Mouse (Mus musculus): ENCODE results near the gene Sgcd.

Sgcd gene

DNA sequence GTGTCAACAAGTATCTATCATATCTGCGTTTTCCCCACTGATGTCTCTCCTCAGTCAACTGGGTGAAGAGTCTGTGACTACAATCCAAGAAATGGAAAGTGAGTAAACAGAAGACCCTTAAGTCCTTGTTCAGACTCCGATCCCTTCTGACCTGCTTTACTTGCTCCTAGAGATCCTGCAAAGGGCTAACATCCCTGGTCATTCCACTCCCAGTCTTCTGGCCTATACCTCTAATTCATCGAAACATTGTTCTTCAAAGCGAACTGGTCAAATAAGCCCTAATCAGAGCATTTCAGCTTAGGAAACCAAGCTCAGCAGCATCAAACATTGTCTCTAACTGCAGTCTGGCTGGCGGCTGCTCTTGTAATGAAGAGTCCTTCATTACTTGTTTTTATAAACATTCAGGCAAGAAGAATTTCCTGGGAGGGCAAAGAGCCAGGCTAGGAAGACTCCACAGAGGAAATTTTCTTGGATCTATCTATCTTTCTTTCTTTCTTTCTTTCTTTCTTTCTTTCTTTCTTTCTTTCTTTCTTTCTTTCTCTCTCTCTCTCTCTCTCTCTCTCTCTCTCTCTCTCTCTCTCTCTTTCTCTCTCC, 833.8 kb downstream of the Sgcd start:
- DNase-seq (ENCODE audit: low read depth in 2 of 2, low spot score in 2 of 2), result no peak

DNA sequence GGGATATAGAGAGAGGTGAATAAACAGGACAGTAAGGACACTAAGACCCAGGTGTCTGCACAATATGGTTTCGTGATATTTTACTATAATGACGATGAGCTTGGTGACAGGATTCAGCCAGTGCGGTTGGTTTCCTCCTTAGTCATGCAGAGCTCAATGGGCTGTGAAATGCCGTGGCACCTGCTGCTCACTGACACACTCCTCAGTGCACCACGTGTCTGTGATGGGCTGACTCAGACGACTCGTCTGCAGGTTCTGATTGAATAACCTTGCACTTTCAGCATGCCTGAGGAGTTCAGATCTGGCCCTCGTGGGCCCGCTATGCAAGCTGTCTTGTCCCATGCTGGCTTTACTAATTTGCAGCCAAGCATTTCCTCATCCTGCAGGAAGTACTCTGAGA, 839.2 kb downstream of the Sgcd start:
- no peak for DNase-seq (ENCODE audit: low read depth in 2 of 2, low spot score in 2 of 2)

DNA sequence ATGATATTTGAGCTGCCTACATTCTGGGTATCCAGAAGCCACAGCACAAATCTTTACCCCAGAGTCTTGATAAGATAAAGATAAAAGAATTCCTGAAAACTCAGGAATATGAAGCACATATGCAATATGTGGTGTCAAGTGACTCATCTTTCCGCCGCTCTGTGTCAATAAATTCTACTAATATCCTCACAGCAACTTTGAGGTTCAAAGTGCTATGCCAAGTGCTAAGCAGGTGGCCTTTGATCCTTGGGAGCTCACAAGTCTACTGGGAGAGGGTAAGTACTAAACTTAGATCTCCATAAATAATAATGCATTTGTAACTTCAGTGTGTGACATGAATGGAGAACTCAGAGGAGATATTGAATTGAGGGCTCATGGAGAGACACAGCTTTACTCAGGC, 848.9 kb downstream of the Sgcd start:
- DNase-seq (ENCODE audit: low read depth in 2 of 2, low spot score in 2 of 2), result no peak

DNA sequence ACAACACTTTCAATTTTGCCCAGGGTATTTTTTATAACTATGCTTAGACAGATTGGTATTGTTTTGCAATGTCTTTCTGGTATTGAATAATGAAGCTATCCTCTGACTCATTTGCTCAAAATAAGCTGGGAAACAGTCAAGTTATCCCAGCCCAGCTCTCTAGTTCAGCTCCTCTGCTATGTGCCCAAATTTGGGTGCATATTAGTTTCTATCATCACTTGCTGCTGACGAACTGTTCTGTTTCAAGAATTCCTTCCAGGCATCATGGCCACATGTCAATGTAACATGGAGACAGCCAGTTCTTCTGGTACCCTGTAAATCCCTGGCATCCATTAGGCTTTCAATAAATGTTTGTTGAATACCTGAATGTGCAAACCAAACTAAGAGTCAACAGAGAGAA, 849.5 kb downstream of the Sgcd start:
- DNase-seq (ENCODE audit: low read depth in 2 of 2, low spot score in 2 of 2), result no peak

DNA sequence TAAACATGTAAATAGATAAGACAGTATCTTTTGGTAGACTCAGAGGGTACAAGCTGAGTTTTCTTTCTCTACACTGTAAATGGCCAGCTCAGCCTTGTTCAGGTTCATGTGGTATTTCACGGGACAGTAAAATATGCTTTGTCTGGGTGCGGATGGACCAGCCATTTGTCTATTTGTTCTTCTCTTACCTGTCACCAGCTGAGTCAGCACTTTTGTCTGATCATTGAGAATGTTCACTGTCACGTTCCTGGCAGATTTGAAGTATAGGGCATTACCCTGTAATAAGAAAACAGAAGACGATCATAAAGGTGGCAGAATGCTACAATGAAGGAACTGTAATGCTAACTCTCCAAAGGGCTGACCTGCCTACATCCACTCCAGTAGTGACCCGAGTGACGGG, 856.4 kb downstream of the Sgcd start:
- no peak for DNase-seq (ENCODE audit: low read depth in 2 of 2, low spot score in 2 of 2)

DNA sequence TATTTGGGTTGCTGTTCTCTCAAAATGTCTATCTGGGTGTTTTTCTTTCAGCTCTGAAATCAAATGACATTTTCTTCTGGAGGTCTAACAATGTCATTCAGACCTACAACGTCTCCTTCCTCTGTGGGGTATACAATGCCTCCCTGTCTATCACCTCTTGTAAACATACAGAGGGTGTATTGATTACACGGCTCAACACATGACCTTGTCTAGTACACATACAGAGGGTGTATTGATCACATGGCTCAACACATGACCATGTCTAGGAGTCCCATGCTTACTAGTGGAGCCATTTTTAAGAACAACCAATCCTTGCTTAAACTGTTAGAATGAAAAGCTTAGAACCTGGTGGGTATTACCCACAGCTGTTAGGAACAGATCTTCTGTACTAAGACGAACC, 858.3 kb downstream of the Sgcd start:
- no peak for DNase-seq (ENCODE audit: low read depth in 2 of 2, low spot score in 2 of 2)

DNA sequence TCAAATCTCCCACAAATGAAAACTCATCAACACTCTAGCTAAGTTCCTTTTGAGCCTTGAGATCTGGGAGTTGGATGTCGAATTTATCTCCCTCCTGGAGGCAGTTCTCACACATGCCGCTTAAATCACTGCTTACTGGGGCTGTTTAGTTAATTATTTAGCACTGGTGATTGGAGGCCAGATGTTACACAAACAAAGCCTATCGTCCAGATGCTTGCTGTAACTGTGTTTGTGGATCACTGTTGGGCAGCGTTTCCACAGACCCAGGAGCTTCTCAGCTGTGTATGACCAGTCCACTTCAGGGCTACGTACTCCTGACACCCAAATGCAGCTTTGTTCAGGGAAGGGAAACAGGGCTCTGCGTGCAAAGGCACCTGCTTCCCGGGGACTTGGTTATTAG, 858.8 kb downstream of the Sgcd start:
- DNase-seq (ENCODE audit: low read depth in 2 of 2, low spot score in 2 of 2), result no peak

DNA sequence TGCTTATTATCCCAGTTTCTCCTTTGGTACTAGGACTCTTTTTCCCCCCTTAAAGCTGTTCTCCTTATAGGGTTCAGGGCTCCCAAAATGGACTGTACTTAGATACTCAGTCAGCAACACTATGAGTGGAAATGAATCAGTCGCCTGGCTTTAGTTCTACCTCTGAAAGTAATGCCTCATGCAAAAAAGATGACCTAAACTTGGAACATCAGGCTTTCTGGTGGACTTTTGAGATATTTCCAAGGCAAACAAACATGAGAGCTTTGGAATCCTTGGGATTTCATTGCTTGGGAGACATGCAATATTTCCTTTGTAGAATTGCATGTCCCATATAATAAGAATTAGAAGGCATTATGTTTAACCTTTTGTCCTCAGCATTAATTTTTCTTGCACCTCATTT, 859.6 kb downstream of the Sgcd start:
- DNase-seq (ENCODE audit: low read depth in 2 of 2, low spot score in 2 of 2), result no peak

DNA sequence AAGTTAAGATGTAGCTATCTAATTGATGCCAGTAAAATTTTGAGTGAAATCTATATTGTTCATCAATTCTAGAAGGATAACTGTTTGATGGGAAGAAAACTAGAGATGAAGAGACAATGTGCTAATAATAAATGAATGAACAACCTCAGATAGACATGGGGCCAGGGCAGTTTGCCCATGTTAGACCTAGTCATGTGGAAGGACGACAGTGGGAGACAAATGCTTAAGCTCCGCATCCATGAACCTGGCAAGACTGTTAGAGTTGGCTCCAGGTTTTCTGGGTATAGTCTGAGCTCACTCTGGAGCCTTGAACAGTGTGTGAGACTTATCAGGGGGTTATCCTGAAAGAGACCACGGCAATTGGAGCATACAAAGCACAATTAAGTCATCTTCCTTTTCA, 860.4 kb downstream of the Sgcd start:
- DNase-seq (ENCODE audit: low read depth in 2 of 2, low spot score in 2 of 2), result no peak

DNA sequence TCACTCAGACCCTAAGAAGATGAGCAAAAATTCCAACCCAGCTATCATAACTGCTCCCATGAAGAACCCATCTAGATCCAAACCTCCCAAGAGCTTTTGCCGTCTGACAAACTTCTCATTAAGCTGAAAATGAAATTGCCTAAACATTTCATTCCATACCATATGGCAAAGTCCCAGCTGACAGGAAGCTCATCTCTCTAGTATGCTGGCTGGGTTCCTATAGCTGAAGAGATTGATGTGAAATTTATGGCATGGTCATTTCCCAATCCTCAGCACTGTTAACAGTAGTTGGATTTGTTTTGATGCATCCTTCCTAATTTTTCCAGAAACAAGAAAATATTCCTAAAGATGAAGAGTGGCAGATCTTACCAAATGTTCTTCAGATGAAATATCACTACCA, 867.9 kb downstream of the Sgcd start:
- DNase-seq (ENCODE audit: low read depth in 2 of 2, low spot score in 2 of 2), result no peak

DNA sequence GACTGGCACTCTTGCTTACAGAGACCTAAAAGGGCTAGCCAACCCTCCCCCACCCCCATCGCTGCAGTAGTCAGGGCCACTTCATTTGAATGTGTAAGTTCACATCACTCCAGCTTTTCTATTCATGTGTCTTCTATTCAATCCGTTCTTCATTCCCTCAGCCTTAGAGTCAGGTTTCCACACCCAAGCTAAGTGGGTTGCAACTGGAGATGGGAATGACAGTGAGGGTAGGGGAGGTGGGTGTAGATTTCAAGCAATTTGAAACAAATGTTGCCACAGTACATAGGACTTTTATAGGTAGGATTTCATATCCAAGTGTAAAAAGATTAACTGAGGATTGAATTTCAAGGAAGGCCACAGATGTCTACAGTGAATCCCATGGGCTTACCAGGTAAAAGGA, 870.9 kb downstream of the Sgcd start:
- DNase-seq (ENCODE audit: low read depth in 2 of 2, low spot score in 2 of 2), result no peak

DNA sequence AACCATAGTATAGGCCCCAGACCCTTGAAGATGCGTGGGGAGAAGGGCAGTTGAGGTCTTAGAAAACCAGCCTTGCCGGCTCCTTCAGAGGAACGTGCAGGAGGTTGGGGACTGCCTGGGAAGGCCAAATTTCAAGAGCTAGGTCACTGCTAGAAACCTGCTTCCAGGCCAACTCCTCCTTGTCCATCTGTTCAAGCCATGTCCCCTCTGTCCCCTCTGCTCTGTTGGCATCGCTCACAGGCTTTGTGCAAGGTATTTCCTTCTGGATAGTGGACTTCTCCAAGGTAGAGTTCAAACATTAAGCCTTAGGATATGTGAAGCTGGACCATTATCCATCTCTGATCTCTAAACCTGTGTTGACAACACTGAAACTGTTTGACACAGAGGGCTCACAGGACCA, 874.4 kb downstream of the Sgcd start:
- DNase-seq (ENCODE audit: low read depth in 2 of 2, low spot score in 2 of 2), result no peak

DNA sequence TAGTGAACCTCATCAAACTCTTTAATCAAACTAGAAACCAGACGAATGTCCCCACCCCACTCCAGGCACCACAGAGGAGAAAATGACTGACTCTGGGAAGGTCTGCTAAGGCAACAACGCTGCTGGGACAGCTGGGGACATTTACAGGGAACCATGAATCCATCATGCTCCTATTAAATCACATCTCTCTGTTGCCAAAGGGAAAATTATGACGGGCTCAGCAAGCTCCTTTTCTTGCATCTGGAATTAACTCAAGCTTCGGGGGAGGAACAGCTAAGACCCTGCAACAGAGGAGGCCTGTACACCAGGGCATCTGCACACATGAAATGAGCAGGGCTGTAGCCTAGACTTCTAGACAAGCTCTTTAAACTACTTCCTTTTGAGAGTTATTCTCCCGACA, 875.7 kb downstream of the Sgcd start:
- no peak for DNase-seq (ENCODE audit: low read depth in 2 of 2, low spot score in 2 of 2)

DNA sequence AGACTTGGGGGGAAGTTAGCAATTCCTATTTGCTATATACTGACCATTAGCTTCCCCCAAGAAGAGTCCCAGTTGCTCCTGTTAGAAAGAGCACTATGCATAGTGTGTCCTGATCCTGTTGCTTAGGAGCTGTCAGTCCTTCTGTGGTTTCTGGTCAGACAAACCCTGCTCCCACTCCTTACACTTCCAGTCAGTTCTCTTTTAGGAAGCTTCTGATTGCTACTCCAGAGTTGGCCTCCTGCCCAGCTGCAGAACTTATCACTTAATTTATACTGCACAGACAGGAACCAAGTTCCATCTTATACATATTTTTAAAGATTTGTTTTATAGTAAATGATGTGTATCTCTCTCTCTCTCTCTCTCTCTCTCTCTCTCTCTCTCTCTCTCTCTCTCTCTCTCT, 878.5 kb downstream of the Sgcd start:
- no peak for DNase-seq (ENCODE audit: low read depth in 2 of 2, low spot score in 2 of 2)

DNA sequence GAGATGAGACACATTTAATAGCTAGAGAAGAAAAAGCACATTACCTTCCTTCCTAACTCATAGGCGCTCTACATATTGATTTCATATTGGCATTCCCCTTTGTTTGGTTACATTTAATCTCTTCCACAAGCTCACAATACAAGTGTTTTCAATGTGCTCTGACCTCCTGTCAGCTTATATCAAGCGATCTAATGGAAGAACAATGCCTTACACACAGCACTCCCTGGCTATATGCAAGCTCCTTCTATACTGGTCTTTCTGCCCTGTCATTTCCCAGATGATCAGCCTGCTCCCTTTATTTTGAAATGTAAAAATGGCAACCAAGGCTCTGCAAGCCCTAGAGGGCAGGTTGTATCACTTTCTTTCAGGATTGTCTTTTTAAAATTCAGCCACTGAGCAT, 881.1 kb downstream of the Sgcd start:
- no peak for DNase-seq (ENCODE audit: low read depth in 2 of 2, low spot score in 2 of 2)

DNA sequence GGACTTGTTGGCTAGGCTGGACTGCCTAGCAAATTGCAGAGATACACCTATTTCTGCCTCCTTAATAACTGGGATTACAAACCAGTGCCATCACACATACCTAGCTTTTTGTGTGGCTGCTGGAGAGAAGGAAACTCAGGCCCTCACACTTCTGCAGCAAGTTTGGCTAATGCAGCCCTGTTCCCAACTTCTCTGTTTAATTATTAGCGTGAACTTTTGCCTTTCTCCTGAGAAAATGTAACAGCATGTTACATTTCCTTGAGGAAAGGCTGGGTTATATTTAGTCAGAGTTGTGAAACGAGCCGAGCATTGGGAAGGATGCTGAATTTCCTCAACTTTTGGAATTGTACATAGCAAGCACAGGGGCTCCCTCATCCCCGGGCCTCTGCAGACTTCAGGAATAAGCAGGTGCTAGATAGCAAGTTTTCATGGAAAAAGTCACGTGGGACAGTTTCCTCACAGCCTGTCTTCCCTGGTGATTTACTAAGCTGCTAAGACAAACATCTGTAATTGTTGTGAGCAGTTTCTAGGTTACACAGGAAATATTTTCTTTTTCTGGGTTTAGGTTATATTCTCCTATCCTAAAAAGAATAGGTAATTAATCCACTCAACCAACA, 895.4 kb downstream of the Sgcd start:
- DNase-seq (ENCODE audit: low read depth in 2 of 2, low spot score in 2 of 2), result no peak

DNA sequence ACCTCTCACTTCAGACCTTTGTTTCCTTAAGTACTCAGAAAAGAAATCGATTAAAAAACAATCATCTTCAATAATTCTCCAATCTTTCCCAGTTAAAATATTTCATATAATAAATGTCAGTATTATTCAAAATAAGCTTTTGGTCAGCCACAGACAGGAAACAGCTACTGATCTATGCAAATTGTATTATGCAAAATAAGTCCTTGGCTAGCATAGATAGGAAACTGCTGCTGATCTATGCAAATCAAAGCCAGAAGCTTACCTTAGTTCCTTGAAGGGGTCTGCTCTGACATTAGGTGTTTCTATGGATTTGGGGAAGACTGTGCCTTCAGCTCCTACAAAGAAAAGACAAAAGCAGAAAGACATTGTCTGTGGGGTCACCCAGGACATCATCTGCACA, 906.3 kb downstream of the Sgcd start:
- DNase-seq (ENCODE audit: low read depth in 2 of 2, low spot score in 2 of 2), result no peak

DNA sequence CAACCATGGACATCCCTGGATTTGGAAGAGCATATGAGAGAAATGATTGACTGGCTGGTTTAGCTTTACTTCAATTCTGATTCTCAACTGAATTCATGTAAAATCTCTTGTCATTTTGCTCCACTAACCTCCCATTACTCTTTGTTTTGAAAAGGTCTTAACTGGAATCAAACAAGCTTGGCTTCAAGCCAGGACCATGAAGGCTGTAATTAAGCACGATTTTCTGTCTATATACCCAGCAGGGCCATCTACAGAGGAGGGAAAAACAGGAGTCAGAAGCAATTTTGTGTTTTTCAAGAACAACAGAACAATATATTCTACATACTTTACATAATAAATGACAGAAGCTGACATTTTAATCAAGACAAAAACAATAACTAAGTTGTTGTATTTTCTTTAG, 915.2 kb downstream of the Sgcd start:
- DNase-seq (ENCODE audit: low read depth in 2 of 2, low spot score in 2 of 2), result no peak

DNA sequence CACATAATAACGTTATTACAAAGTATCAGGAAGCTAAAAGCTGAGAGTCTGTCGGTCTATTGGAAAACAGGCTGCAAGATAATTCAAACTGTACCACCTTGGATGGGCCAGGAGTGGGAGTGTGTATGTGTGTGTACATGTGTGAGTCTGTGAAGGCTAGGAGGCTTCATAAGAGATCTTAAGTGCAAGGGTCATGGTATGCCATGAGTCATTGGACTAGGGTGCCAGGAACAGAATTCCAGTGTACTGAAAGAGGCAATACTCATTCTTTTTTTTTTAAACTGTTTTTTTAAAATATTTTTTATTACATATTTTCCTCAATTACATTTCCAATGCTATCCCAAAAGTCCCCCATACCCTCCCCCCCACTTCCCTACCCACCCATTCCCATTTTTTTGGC, 917.6 kb downstream of the Sgcd start:
- no peak for DNase-seq (ENCODE audit: low read depth in 2 of 2, low spot score in 2 of 2)

DNA sequence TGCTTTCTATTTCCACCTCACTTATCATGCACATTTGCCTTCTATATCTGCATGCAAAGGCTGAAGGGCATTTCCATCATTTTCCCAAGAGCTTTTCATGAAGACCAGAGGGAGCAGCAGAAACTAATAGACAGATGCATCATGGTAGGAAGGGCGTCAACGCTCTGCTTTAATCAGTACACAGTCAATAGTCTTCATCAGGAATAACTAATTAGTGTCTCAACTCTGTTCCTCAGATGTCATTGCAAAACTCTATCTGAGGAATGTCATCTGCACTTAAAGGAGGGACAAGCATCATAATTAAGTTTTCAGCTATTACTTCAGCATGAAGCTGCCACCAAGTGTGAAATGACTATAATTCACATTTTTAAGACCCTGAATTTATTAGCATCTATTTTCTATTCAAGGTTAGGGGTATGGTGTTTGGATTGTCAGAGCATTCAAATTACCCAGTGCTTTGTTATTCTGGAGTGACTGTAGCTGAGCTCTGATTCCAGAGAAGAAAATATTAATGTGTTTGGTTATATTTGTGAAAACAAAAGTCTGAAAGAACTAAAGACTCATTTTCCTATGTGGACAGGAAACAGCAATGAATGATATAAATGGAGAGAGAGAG, 918.9 kb downstream of the Sgcd start:
- DNase-seq (ENCODE audit: low read depth in 2 of 2, low spot score in 2 of 2), result no peak

DNA sequence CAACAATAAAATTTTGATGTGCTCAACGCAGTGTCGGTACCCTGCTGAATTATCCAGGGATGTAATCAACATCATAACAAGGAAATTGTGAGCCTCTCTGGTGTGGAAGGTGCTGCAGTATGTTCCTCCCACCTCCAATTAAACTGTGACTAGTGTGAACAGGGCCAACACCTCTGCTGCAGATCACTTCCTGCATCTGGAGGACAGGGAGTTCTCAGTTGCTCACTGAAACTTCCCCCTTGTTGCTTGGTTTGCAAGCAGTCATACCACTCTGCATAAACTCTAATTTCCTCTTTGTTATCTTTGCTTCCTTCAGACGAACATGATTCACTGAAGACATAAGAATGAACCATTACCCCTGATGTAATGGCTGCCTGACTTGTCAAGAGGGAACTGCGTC, 925.1 kb downstream of the Sgcd start:
- no peak for DNase-seq (ENCODE audit: low read depth in 2 of 2, low spot score in 2 of 2)

DNA sequence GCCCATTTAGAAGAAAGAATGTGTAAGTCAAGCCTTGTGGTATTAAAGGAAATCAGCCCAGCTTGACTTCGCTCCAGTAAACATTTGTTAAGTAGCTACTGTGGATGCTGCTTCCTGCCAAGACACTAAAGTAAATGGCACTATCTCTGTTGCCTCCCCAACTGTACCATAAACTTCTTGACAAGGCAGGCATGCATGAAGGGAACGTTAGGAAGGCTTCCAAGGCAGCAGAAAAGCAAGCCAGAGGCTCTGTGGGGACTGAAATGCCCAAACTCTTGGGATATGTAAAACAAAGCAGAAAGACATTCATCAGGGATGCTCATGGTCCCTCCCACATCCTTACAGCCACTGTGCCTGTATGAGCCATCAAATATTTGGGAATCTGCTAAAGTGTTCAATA, 938.4 kb downstream of the Sgcd start:
- DNase-seq (ENCODE audit: low read depth in 2 of 2, low spot score in 2 of 2), result no peak

DNA sequence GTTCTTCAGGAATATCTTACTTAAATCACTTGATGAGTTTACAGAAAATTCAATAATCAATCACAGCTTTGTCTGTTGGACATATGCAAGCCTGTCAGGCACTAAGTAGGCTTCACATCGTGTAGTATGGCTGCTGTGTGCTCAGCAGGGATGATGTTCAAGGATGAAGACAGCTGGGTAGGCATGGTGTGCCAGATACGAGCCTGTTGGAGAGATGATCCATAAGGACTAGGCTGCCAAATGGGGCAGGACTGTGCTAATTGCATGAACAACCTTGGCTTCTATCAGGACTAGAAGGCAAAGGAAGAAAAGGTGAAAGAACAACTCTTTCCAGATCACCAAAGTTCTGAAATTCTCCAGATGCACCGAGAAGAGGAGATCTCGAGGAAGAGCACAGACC, 939.0 kb downstream of the Sgcd start:
- DNase-seq (ENCODE audit: low read depth in 2 of 2, low spot score in 2 of 2), result no peak

Data from CD8-positive naive resting alpha-beta T cell, adult 2 months (primary cell).